Mouse (Mus musculus): Measurements from ENCODE around the gene Gtdc1. TPM values are rescaled to one million over a fixed set of nuclear protein-coding genes. Genes with fewer than 3 reads are reported as not detected.

The Gtdc1 gene
- polyA plus RNA-seq, 1 experiment, result not detected

GRCm38 (mm10) chr2:44930951-44931350 lies 3.5 kb upstream of the Gtdc1 start:
- TF ChIP-seq POLR2A (IDR thresholded peaks at IDR 0.05; ENCODE audit: insufficient read depth, low read depth, low read length) (no peak), CTCF (IDR thresholded peaks at IDR 0.05; ENCODE audit: insufficient read depth, low read depth, low read length) (no peak)
- Histone ChIP-seq H3K27ac (ENCODE audit: insufficient read depth, low read depth, low read length) (no peak overlapping the region), H3K4me3 (ENCODE audit: insufficient read depth, low read depth, low read length) (no peak overlapping the region), H3K4me1 (ENCODE audit: control insufficient read depth, insufficient read depth, low read length) (no peaks in the 10 kb centered on the region)
- WGBS, result 64% methylated on average over 3 of the region's 3 CpGs

GRCm38 (mm10) chr2:44928631-44929030 lies 1.2 kb upstream of the Gtdc1 start:
- 84% methylated on average over 3 of the region's 3 CpGs for WGBS
- H3K4me3 ChIP-seq (ENCODE audit: insufficient read depth, low read depth, low read length), result no peak overlapping the region

GRCm38 (mm10) chr2:44926683-44927481 lies 575 bp downstream of the Gtdc1 start:
- WGBS, result 0% methylated on average over 54 of the region's 95 CpGs
- Histone ChIP-seq H3K27ac (ENCODE audit: insufficient read depth, low read depth, low read length) (peak overlapping the region; percentile 98), H3K4me1 (ENCODE audit: control insufficient read depth, insufficient read depth, low read length) (no peaks in the 10 kb centered on the region), H3K4me3 (ENCODE audit: insufficient read depth, low read depth, low read length) (peak overlapping the region; percentile 92)
- TF ChIP-seq CTCF (IDR thresholded peaks at IDR 0.05; ENCODE audit: insufficient read depth, low read depth, low read length) (no peak), POLR2A (IDR thresholded peaks at IDR 0.05; ENCODE audit: insufficient read depth, low read depth, low read length) (peak; percentile 86)

More at GRCm38 (mm10) chr2:44928631-44929030, 1.2 kb upstream of the Gtdc1 start:
- TF ChIP-seq POLR2A (IDR thresholded peaks at IDR 0.05; ENCODE audit: insufficient read depth, low read depth, low read length), result no peak
- no peak for TF ChIP-seq CTCF (IDR thresholded peaks at IDR 0.05; ENCODE audit: insufficient read depth, low read depth, low read length)
- Histone ChIP-seq H3K27ac (ENCODE audit: insufficient read depth, low read depth, low read length) (no peak overlapping the region), H3K4me1 (ENCODE audit: control insufficient read depth, insufficient read depth, low read length) (no peaks in the 10 kb centered on the region)

- Histone ChIP-seq H3K27ac (ENCODE audit: insufficient read depth, low read depth, low read length) (peak overlapping the region; percentile 98), H3K4me3 (ENCODE audit: insufficient read depth, low read depth, low read length) (peak overlapping the region; percentile 92), H3K4me1 (ENCODE audit: control insufficient read depth, insufficient read depth, low read length) (no peaks in the 10 kb centered on the region)
- no peak for TF ChIP-seq CTCF (IDR thresholded peaks at IDR 0.05; ENCODE audit: insufficient read depth, low read depth, low read length)
- TF ChIP-seq POLR2A (IDR thresholded peaks at IDR 0.05; ENCODE audit: insufficient read depth, low read depth, low read length), result no peak
- WGBS, result under 1% methylated on average over 17 of the region's 17 CpGs
Observed at GRCm38 (mm10) chr2:44926167-44926682, 1.2 kb downstream of the Gtdc1 start.

GRCm38 (mm10) chr2:44924618-44925017 lies 2.8 kb downstream of the Gtdc1 start:
- H3K27ac ChIP-seq (ENCODE audit: insufficient read depth, low read depth, low read length), result peak overlapping the region; percentile 62; the same call in 1 of the 2 replicates
- TF ChIP-seq POLR2A (IDR thresholded peaks at IDR 0.05; ENCODE audit: insufficient read depth, low read depth, low read length) (no peak), CTCF (IDR thresholded peaks at IDR 0.05; ENCODE audit: insufficient read depth, low read depth, low read length) (no peak)
- H3K4me3 ChIP-seq (ENCODE audit: insufficient read depth, low read depth, low read length), result no peak overlapping the region
- no peaks in the 10 kb centered on the region for H3K4me1 ChIP-seq (ENCODE audit: control insufficient read depth, insufficient read depth, low read length)

- no peak for TF ChIP-seq POLR2A (IDR thresholded peaks at IDR 0.05; ENCODE audit: insufficient read depth, low read depth, low read length)
- TF ChIP-seq CTCF (IDR thresholded peaks at IDR 0.05; ENCODE audit: insufficient read depth, low read depth, low read length), result no peak
- WGBS, result 86% methylated on average over 8 of the region's 8 CpGs
- Histone ChIP-seq H3K27ac (ENCODE audit: insufficient read depth, low read depth, low read length) (no peak overlapping the region), H3K4me1 (ENCODE audit: control insufficient read depth, insufficient read depth, low read length) (no peaks in the 10 kb centered on the region), H3K4me3 (ENCODE audit: insufficient read depth, low read depth, low read length) (no peak overlapping the region)
Observed at GRCm38 (mm10) chr2:44923056-44923883, 4.2 kb downstream of the Gtdc1 start.

- H3K4me3 ChIP-seq (ENCODE audit: insufficient read depth, low read depth, low read length), result no peak overlapping the region
- no peak overlapping the region for H3K27ac ChIP-seq (ENCODE audit: insufficient read depth, low read depth, low read length)
- TF ChIP-seq CTCF (IDR thresholded peaks at IDR 0.05; ENCODE audit: insufficient read depth, low read depth, low read length) (no peak), POLR2A (IDR thresholded peaks at IDR 0.05; ENCODE audit: insufficient read depth, low read depth, low read length) (no peak)
- WGBS, result 99% methylated on average over 2 of the region's 2 CpGs
- H3K4me1 ChIP-seq (ENCODE audit: control insufficient read depth, insufficient read depth, low read length), result no peaks in the 10 kb centered on the region
Observed at GRCm38 (mm10) chr2:44922500-44922899, 5.0 kb downstream of the Gtdc1 start.

- TF ChIP-seq CTCF (IDR thresholded peaks at IDR 0.05; ENCODE audit: insufficient read depth, low read depth, low read length) (no peak), POLR2A (IDR thresholded peaks at IDR 0.05; ENCODE audit: insufficient read depth, low read depth, low read length) (no peak)
- WGBS, result 82% methylated on average over 3 of the region's 3 CpGs
- H3K27ac ChIP-seq (ENCODE audit: insufficient read depth, low read depth, low read length), result no peak overlapping the region
Observed at GRCm38 (mm10) chr2:44920471-44920870, 7.0 kb downstream of the Gtdc1 start.

GRCm38 (mm10) chr2:44919326-44919725 lies 8.1 kb downstream of the Gtdc1 start:
- H3K4me3 ChIP-seq (ENCODE audit: insufficient read depth, low read depth, low read length), result no peak overlapping the region
- WGBS, result 82% methylated on average over 1 of the region's 1 CpGs
- TF ChIP-seq POLR2A (IDR thresholded peaks at IDR 0.05; ENCODE audit: insufficient read depth, low read depth, low read length) (no peak), CTCF (IDR thresholded peaks at IDR 0.05; ENCODE audit: insufficient read depth, low read depth, low read length) (no peak)
- no peaks in the 10 kb centered on the region for H3K4me1 ChIP-seq (ENCODE audit: control insufficient read depth, insufficient read depth, low read length)
- no peak overlapping the region for H3K27ac ChIP-seq (ENCODE audit: insufficient read depth, low read depth, low read length)

More at GRCm38 (mm10) chr2:44920471-44920870, 7.0 kb downstream of the Gtdc1 start:
- Histone ChIP-seq H3K4me3 (ENCODE audit: insufficient read depth, low read depth, low read length) (no peak overlapping the region), H3K4me1 (ENCODE audit: control insufficient read depth, insufficient read depth, low read length) (no peaks in the 10 kb centered on the region)
